Comparison of ENCODE assay signal across 28 mouse cellular contexts in genomic region chr1:137541453-137541852, GRCm38 (mm10).
DNase-seq lines count a peak whose midpoint lies in the region; ATAC-seq and TF ChIP-seq lines count a peak whose summit lies in the region.
"Had no signal": no experiment of that assay in that cellular context is flagged by ENCODE, and none has a peak within 500 bp of the region (broad histone marks: within the 10 kb centered on the region; RNA-seq: fewer than 3 reads in every experiment).

No protein-coding gene starts in this region.

- no peak overlapping the region for H3K4me3 ChIP-seq in hindbrain, embryonic 13.5 days
- no peak overlapping the region for H3K4me3 ChIP-seq in hindbrain, embryonic 16.5 days (ENCODE audit: low read length)
- no peak overlapping the region for H3K4me3 ChIP-seq in lung, embryonic 14.5 days (ENCODE audit: low read depth, low read length)
- H3K4me3 ChIP-seq in midbrain, postnatal 0 days (ENCODE audit: low read depth, low read length): no peak overlapping the region
- no peak overlapping the region for H3K4me3 ChIP-seq in midbrain, embryonic 15.5 days
- H3K4me3 ChIP-seq: forebrain, embryonic 12.5 days; heart, embryonic 13.5 days; hindbrain, embryonic 15.5 days; limb, embryonic 10.5 days; limb, embryonic 15.5 days; megakaryocyte, embryonic 14.5 days; midbrain, embryonic 12.5 days; neural tube, embryonic 15.5 days; stomach, embryonic 15.5 days had no signal

- 0 out of 2 replicates have a peak overlapping the region, but pooled peaks have one; percentile 0 for H3K27ac ChIP-seq in hindbrain, embryonic 13.5 days
- no peak overlapping the region for H3K27ac ChIP-seq in hindbrain, embryonic 16.5 days (ENCODE audit: low read depth, low read length)
- H3K27ac ChIP-seq in lung, embryonic 14.5 days (ENCODE audit: low read depth): no peak overlapping the region
- no peak overlapping the region for H3K27ac ChIP-seq in midbrain, postnatal 0 days (ENCODE audit: low read depth, low read length)
- H3K27ac ChIP-seq in midbrain, embryonic 15.5 days: no peak overlapping the region
- H3K27ac ChIP-seq: forebrain, embryonic 12.5 days; heart, embryonic 13.5 days; hindbrain, embryonic 15.5 days; limb, embryonic 10.5 days; limb, embryonic 15.5 days; midbrain, embryonic 12.5 days; neural tube, embryonic 15.5 days; stomach, embryonic 15.5 days had no signal

- peak; percentile 31 for TF ChIP-seq CTCF in lung, embryonic 14.5 days (IDR thresholded peaks at IDR 0.05; ENCODE audit: low read depth)
- TF ChIP-seq CTCF in midbrain, postnatal 0 days (IDR thresholded peaks at IDR 0.05): no peak

- no peaks in the 10 kb centered on the region for H3K36me3 ChIP-seq in hindbrain, embryonic 13.5 days
- no peaks in the 10 kb centered on the region for H3K36me3 ChIP-seq in hindbrain, embryonic 16.5 days (ENCODE audit: control insufficient read depth, insufficient read depth, low read length)
- no peaks in the 10 kb centered on the region for H3K36me3 ChIP-seq in lung, embryonic 14.5 days (ENCODE audit: insufficient read depth)
- H3K36me3 ChIP-seq in midbrain, postnatal 0 days (ENCODE audit: insufficient read depth, low read length): no peaks in the 10 kb centered on the region
- H3K36me3 ChIP-seq in midbrain, embryonic 15.5 days (replicated peaks): no peaks in the 10 kb centered on the region
- H3K36me3 ChIP-seq: forebrain, embryonic 12.5 days; heart, embryonic 13.5 days; hindbrain, embryonic 15.5 days; limb, embryonic 10.5 days; limb, embryonic 15.5 days; midbrain, embryonic 12.5 days; neural tube, embryonic 15.5 days; stomach, embryonic 15.5 days had no signal

- no peak for ATAC-seq in hindbrain, embryonic 13.5 days (ENCODE audit: low FRiP score)
- ATAC-seq in hindbrain, embryonic 16.5 days: no peak
- no peak for ATAC-seq in lung, embryonic 14.5 days (ENCODE audit: insufficient read depth)
- ATAC-seq in midbrain, postnatal 0 days (ENCODE audit: low FRiP score): no peak
- ATAC-seq in midbrain, embryonic 15.5 days (replicated peaks): no peak
- ATAC-seq in erythroblast, adult 5-6 weeks (replicated peaks; ENCODE audit: low FRiP score, poor library complexity, severe bottlenecking): no peak
- ATAC-seq: activated CD4-positive, CD25-positive, alpha-beta regulatory T cell, adult 4 months; forebrain, postnatal 0 days had no signal

- no peaks in the 10 kb centered on the region for H3K27me3 ChIP-seq in hindbrain, embryonic 13.5 days
- no peaks in the 10 kb centered on the region for H3K27me3 ChIP-seq in hindbrain, embryonic 16.5 days (replicated peaks; ENCODE audit: control insufficient read depth, insufficient read depth, low read length)
- H3K27me3 ChIP-seq in lung, embryonic 14.5 days (ENCODE audit: insufficient read depth, low read length): no peaks in the 10 kb centered on the region
- no peaks in the 10 kb centered on the region for H3K27me3 ChIP-seq in midbrain, postnatal 0 days (ENCODE audit: insufficient read depth, low read length)
- H3K27me3 ChIP-seq in midbrain, embryonic 15.5 days (replicated peaks): no peaks in the 10 kb centered on the region
- H3K27me3 ChIP-seq: CH12.LX; forebrain, embryonic 12.5 days; heart, embryonic 13.5 days; hindbrain, embryonic 15.5 days; limb, embryonic 15.5 days; megakaryocyte, embryonic 14.5 days; midbrain, embryonic 12.5 days; neural tube, embryonic 15.5 days; stomach, embryonic 15.5 days had no signal

- no peak overlapping the region for H3K4me2 ChIP-seq in hindbrain, embryonic 13.5 days
- no peak overlapping the region for H3K4me2 ChIP-seq in hindbrain, embryonic 16.5 days (ENCODE audit: low read length)
- H3K4me2 ChIP-seq in lung, embryonic 14.5 days: no peak overlapping the region
- H3K4me2 ChIP-seq in midbrain, postnatal 0 days (ENCODE audit: low read depth, low read length, poor library complexity, severe bottlenecking): no peak overlapping the region
- H3K4me2 ChIP-seq in midbrain, embryonic 15.5 days: no peak overlapping the region
- H3K4me2 ChIP-seq: forebrain, embryonic 12.5 days; heart, embryonic 13.5 days; hindbrain, embryonic 15.5 days; limb, embryonic 15.5 days; midbrain, embryonic 12.5 days; neural tube, embryonic 15.5 days; stomach, embryonic 15.5 days had no signal

- no peak overlapping the region for H3K9ac ChIP-seq in hindbrain, embryonic 13.5 days
- H3K9ac ChIP-seq in hindbrain, embryonic 16.5 days (ENCODE audit: low read depth, low read length): no peak overlapping the region
- no peak overlapping the region for H3K9ac ChIP-seq in lung, embryonic 14.5 days
- H3K9ac ChIP-seq in midbrain, postnatal 0 days (replicated peaks; ENCODE audit: low read length, poor library complexity, severe bottlenecking): no peak overlapping the region
- H3K9ac ChIP-seq in midbrain, embryonic 15.5 days: no peak overlapping the region
- H3K9ac ChIP-seq: forebrain, embryonic 12.5 days; forebrain, postnatal 0 days; heart, embryonic 13.5 days; hindbrain, embryonic 15.5 days; limb, embryonic 15.5 days; midbrain, embryonic 12.5 days; neural tube, embryonic 15.5 days; stomach, embryonic 15.5 days had no signal

- 65% methylated on average over 9 of the region's 9 CpGs for WGBS in hindbrain, embryonic 13.5 days
- WGBS in hindbrain, embryonic 16.5 days: 70% methylated on average over 9 of the region's 9 CpGs
- 57% methylated on average over 9 of the region's 9 CpGs for WGBS in lung, embryonic 14.5 days
- 84% methylated on average over 9 of the region's 9 CpGs for WGBS in midbrain, postnatal 0 days
- WGBS in midbrain, embryonic 15.5 days: 85% methylated on average over 9 of the region's 9 CpGs

- DNase-seq in lung, embryonic 14.5 days: peak; percentile 38
- no peak for DNase-seq in lung, postnatal 4 days
- DNase-seq in midbrain, postnatal 0 days (ENCODE audit: low spot score): peak; percentile 11
- DNase-seq: adrenal gland, adult 2 months; adrenal gland, postnatal 36 days; cerebellum, adult 18-20 months; cerebellum, postnatal 10 days; forebrain, postnatal 0 days; heart, postnatal 10 days; kidney, adult 18-20 months; kidney, postnatal 10 days; layer of hippocampus, adult 9-11 months; right cerebral cortex, postnatal 25 days had no signal

- no peaks in the 10 kb centered on the region for H3K4me1 ChIP-seq in hindbrain, embryonic 13.5 days (replicated peaks)
- no peaks in the 10 kb centered on the region; the same call in 1 of the 2 replicates for H3K4me1 ChIP-seq in hindbrain, embryonic 16.5 days (ENCODE audit: control insufficient read depth, insufficient read depth, low read depth, low read length)
- peaks cover 4% of the 10 kb centered on the region; the same call in 1 of the 2 replicates for H3K4me1 ChIP-seq in lung, embryonic 14.5 days (ENCODE audit: insufficient read depth)
- H3K4me1 ChIP-seq in midbrain, postnatal 0 days (ENCODE audit: insufficient read depth, low read length): no peaks in the 10 kb centered on the region
- H3K4me1 ChIP-seq in midbrain, embryonic 15.5 days: peaks cover 6% of the 10 kb centered on the region; the same call in 1 of the 2 replicates
- H3K4me1 ChIP-seq: hindbrain, embryonic 15.5 days; limb, embryonic 15.5 days; megakaryocyte, embryonic 14.5 days; neural tube, embryonic 15.5 days; stomach, embryonic 15.5 days had no signal

- no peaks in the 10 kb centered on the region for H3K9me3 ChIP-seq in hindbrain, embryonic 13.5 days
- H3K9me3 ChIP-seq in hindbrain, embryonic 16.5 days (ENCODE audit: control insufficient read depth, low read length): no peaks in the 10 kb centered on the region
- H3K9me3 ChIP-seq in lung, embryonic 14.5 days (ENCODE audit: low read depth, low read length): no peaks in the 10 kb centered on the region
- no peaks in the 10 kb centered on the region for H3K9me3 ChIP-seq in midbrain, postnatal 0 days (ENCODE audit: low read length)
- no peaks in the 10 kb centered on the region for H3K9me3 ChIP-seq in midbrain, embryonic 15.5 days
- H3K9me3 ChIP-seq: forebrain, embryonic 12.5 days; heart, embryonic 13.5 days; hindbrain, embryonic 15.5 days; limb, embryonic 10.5 days; limb, embryonic 15.5 days; megakaryocyte, embryonic 14.5 days; midbrain, embryonic 12.5 days; neural tube, embryonic 15.5 days; stomach, embryonic 15.5 days had no signal

Comparison
In these comparisons a context has a peak if more than half of its experiments do, and no peak if none do; other contexts are left out.
1. DNase-seq: peak in lung, embryonic 14.5 days (single experiment) and midbrain, postnatal 0 days (single experiment); none in lung, postnatal 4 days (0 of 2).